Mouse (Mus musculus) right cerebral cortex, postnatal 4 days (tissue): Measurements from ENCODE around the gene Vstm4.

ENCODE experiments used
- DNase-seq: peaks from one replicate; pipeline ENCODE4 v3.0.0-alpha.2; 2022

Vstm4 gene

GRCm38 (mm10) chr14:32856681-32857328 is at the start of gene Vstm4:
Gene Vstm4, plus strand, starts transcription at chr14:32856756.
- peak; percentile 46 for DNase-seq

DNA sequence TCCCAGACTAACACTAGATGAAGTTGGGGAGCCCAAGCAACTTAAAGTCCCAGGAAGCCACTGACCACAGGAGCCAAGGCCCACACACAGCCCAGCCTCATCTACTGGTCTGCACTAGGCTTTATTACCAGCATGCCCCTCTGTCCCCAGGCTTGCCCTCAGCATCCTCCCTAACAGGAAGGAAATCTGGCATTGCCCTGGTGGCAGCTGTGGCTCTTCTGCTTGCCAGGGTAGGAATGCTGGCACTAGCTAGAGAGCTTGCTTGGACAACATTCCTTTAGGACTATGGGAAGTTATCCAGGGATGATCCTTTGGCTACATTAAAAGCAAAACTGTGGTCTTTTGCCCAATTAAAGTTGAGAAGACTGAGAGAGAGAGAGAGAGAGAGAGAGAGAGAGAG is 46.4 kb upstream of the Vstm4 start:
- no peak for DNase-seq

DNA sequence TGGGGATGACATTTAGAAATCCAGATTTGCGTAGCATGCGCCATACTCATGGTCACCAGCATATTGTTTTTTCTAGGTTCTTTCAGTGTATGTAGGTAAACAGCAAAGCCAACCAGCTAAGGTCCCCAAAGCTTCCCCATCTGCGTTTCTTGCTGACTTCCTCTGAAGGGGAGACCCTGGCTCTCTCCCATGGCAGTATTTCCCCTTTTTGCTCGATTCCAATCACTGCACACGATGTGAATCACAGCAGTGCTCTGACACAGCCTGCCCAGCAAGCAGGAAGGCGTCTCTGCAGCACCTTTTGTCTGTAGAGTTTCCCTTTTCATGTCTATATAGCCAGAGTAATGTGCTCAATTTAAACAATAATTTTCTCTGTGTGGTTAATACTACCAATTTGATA is 44.1 kb upstream of the Vstm4 start:
- DNase-seq, result no peak

DNA sequence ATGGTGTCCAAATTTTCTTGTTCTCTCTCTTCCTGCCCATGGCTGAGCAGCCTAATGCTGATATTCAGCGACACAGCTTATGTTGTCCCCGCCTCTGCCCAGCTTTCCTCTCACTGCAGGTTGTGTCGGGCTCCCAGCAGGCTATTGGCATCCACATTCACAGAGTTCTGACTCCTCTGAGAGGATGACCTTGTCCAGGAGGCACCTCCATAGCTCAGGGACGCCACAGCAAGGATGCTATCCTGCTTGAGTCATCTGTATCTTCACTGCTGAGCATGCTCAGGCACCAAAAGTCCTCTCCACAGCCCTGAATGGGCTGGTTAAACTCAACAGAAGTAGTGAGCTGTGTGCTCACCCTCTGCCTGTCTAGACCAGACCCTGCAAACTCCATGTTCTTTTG is 41.6 kb upstream of the Vstm4 start:
- no peak for DNase-seq

DNA sequence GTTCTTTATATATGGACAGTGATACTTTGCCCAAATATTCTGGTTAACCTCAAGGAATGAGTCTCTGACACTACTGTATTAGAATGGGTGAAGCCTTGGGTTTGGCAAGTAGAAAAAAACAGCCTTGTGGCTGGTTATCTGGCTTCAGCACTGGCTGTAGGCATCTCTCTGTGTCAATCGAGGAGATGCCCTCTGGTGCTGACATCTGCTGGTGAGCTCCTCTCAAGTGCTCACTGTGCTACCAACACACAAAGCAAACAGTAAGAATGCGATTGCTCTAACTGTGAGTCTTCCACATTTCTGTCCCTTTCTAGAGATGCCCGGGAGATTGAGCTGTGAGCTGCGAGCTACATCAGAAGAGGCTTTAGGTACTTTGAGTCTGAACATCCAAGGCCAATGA is 40.0 kb upstream of the Vstm4 start:
- no peak for DNase-seq

DNA sequence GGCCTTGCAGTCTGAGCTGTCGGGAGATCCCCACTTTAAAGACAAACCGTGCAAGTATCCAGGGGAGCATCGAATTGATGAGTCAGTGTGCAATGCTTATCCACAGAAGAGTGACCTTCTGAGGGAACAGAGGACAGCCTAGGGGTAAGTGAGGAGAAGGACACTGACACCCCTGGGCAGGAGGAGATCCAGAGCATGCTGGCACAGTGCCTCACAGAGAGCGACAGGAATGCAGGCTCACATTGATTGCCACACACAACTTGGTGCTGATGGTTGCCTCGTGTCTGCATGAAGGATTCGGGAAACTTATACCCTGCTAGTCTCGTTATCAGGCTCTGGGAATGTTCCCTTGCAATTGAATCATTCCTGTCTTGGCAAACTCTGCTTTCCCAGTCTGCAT is 39.3 kb upstream of the Vstm4 start:
- no peak for DNase-seq

DNA sequence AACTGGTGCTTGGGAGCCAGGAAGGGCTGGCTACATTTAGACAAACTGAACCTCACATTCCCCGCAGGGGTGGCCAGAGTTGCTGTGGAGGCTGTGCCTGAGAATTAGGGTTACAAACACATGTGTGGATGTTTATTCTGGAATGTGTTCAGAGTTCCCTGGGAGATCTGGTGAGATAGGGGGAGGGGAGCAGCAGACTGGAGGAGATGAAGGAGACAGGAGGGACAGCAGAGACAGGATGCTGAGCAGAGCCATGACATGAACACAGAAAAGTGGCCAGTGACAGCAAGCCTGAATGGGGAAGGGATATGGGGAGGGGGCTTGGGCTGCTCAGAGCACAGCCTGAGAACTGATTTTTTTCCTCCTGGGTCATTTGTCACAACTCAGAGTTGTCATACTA is 37.3 kb upstream of the Vstm4 start:
- DNase-seq, result no peak

GRCm38 (mm10) chr14:32822812-32823211 is 33.7 kb upstream of the Vstm4 start:
- no peak for DNase-seq

DNA sequence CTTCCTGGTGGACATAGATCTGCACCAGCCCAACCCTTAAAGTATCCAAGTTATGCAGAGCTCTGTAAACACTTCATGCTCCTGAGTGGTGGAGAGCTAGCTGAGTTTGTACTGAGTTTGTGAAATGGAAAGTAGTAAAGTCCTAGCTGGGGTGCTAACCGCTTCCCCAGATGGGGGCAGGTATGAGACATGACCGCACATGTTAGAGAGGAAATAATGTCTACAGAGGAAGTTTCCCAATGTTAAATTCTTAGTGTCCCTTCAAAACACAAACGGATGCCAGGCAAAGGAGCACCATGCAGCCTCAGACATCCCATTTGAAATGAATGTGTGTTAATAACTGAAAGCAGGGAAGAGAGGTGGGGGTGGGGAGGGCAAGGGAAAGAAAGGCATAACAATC is 32.7 kb upstream of the Vstm4 start:
- DNase-seq, result no peak

DNA sequence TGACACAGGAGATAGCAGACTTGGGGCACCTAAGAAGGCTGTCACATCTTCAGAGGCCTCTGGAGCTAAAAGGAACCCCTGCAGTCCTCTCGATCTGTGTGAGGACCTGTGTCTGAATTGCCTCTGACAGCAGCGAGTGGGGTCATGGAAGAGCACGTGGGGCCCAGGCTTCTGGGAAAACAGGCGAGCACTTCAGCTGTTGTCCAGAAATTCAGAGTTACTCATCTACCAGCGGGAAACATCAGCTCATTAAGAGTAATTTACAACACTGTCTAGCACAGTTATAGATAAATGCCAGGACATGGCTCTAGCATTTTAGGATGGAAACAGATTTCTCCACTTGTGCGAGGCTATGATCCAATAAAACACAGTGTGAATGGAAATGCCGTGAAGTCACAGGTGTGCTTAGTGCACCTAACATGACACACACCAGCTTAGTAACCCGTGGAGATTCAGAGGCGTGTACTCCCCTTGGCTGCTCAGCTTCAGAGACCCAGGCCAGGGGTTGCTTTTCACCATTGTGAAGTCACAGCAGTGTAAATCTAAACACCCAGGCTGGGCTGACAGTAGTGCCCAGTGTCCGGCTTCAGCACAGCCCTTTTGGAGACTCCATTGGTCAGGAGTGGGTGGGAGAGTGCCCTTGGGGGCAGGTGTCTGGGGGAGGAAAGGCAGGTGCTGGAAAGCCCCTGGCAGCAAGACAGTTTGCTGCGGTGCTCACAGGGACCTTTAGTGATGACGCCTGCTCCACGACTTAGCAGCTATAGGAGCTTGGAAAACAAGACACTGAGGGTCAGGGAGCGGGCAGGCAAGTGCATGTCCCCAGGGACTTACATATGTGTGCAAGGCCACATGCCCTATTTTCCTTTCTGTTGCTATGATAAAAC is 32.0 kb upstream of the Vstm4 start:
- no peak for DNase-seq

GRCm38 (mm10) chr14:32825426-32826032 is 31.0 kb upstream of the Vstm4 start:
- no peak for DNase-seq

- no peak for DNase-seq
Observed at GRCm38 (mm10) chr14:32827165-32827564, 29.4 kb upstream of the Vstm4 start.

GRCm38 (mm10) chr14:32827994-32828650 is 28.4 kb upstream of the Vstm4 start:
- no peak for DNase-seq

DNA sequence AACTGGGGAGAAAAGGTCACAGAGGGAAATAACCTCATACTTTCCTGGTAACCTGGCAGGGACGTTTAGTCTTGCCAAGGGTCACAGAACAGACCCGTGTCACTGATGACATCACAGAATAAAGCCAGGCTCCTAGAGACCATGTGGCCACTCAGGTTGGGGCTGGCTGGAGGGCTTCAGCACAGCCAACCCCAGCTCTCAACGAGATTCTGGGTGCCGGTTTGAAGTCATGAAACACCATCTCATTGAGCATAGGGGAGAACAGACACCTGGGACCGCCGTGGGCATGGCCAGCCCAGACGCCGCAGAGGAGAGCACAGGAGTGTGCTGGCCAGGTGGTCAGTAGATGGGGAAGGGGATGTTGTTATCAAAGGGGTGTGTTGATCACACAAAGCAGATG is 22.7 kb upstream of the Vstm4 start, which contains the start of gene Fam170b:
TSS of gene Fam170b (plus strand) at position 116 of the 400 bp plus-strand sequence.
- no peak for DNase-seq

DNA sequence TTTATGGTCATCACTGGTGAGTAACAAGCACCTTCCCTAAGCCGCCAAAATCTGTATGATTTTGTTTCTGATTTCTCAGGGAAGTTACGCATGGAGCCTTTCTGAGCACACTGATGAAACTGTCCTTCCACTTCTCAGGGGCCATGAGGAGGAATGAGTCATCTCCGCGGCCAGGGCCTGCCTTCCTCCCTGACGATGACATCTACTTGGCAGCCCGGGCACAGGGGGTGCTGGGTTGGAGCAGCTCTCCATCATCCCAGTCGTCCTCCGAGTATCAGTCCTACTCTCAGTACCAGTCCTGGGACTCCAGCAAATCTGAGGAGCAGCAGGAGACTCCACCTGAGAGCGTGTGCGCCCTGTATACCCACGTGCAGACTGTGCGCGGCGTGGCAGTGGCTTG is 21.4 kb upstream of the Vstm4 start:
- no peak for DNase-seq

DNA sequence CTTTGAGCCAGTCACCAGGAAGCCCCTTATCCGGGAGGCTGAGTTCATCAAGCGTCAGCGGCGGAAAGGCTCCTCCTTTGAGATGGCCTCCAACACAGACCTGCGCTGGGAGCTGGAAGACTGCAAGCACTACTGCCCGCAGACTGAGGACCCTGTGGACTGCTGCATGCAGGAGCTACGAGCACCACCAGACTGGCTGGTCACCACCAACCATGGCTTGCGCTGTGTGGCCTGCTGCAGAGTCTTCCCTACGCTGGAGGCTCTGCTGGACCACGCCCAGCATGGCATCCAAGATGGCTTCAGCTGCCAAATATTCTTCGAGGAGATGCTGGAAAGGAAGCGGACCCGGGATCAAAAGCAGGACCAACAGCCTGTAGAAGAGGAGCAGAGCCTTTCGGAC is 21.0 kb upstream of the Vstm4 start:
- no peak for DNase-seq

GRCm38 (mm10) chr14:32836191-32836590 is 20.4 kb upstream of the Vstm4 start:
- no peak for DNase-seq

GRCm38 (mm10) chr14:32842052-32842451 is 14.5 kb upstream of the Vstm4 start:
- no peak for DNase-seq

GRCm38 (mm10) chr14:32854059-32854458 is 2.5 kb upstream of the Vstm4 start:
- no peak for DNase-seq

DNA sequence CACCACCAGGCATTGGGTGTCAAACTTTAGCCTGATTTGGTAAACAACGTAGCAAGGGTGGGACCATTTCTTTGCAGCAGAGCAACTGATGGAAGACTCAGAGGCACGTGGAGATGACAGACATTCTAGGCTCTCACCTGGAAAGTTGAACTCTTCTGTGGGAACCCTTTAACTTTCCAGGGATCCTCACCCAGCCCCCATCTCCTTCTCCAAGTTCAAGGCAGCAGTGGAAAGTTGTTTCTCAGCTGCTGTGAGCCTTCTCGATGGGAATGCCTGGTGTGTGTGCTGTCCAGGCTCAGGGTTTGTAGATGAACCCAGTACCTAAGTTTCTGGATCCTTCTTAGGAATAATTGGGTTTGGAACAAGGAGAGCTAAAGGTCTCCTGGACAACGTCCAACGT is 310 bp upstream of the Vstm4 start:
- DNase-seq, result no peak

DNA sequence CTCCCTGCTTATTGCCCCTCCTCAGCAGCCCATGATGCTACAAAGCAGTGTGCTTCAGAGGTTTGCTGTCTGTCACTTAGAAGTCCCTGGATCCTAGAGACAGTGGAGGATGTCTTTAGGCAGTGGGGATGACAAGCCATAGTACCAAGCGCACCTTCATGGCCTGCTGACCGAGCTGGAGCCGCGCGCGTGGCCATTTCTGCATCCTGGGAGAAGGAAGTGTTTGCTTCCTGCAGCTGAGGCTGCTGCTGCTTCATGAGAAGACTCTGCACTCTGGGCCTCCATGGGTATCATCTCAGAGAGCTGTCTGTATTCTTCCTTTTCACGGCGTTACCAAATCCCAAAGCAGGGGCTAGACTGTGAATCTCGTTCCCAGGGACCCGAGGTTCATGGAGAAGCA is 1.8 kb downstream of the Vstm4 start:
- no peak for DNase-seq

- DNase-seq, result no peak
Observed at GRCm38 (mm10) chr14:32858941-32859510, 2.5 kb downstream of the Vstm4 start.
